Mouse (Mus musculus): ENCODE data around the gene Slc16a12.

Gene Slc16a12

DNA sequence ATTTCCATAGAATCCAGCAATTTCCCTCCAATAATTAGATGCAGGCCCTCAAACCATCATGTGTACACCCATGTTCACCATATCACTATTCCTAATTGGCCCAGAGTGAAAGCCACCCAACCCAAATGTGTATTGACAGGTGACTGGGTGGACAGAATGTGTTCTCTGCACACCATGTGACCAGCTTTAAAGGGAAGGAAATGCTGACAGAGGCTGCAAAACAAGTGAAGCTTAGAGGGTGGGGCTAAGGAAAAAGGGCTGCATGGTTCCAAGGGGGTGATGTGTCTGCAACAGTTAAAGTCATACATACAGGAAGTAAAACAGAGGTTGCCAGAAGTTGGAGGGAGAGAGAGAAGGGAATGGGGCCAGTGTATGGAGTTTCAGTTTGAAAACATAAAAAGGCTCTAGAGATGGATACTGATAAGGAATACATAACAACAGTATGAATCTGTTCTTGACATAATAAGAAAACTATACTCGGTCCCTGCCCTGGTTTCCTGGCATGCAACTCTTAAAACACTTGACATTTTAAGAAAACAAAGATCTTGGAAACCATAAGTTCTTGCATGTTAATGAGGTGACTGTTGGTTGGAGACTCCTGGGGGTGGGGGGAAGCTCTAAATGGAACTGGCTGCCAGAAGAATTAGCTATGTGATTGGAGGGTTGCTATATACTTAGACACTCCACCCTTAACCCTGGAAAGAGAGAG, 20.7 kb downstream of the Slc16a12 start:
- no peak for ATAC-seq (ENCODE audit: low TSS enrichment)

DNA sequence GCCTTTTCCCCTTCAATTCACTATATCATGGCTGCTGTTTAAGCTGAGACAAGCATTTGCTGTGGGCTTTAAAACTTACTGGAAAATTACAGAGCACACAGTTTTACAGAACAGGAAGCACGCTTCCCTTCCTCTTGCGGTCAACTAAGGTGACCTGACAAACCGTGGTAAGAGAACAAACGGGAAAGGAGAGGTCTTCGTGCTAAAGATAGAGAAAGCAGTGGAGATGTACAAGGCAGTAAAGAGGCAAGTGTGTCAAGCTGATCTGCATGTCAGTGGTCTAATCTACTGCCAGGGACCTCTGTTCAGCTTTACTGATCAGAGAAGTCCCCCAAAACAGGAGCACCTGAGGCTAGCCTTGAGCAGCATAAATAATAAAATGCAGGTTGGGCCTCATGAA, 21.7 kb downstream of the Slc16a12 start:
- ATAC-seq (ENCODE audit: low TSS enrichment) = no peak

DNA sequence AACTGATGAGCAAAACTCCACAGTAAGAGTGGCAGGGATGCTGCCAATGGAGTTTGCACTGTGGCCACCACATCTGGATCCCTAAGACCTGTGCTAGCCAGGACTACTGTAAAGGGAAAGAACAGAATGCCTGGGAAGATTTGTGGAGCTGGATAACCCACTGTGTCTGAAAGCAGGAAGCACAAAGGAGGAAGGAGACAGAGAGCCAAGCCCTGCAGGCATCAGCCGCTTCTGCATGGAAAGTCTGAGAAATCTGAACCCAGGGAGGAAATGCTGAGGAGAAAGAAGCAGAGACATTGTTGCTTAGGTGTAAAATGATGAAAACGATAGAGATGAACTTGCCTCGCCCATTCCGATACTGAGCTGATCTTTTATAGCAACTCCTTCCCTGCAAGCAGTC, 22.5 kb downstream of the Slc16a12 start:
- ATAC-seq (ENCODE audit: low TSS enrichment) = no peak

DNA sequence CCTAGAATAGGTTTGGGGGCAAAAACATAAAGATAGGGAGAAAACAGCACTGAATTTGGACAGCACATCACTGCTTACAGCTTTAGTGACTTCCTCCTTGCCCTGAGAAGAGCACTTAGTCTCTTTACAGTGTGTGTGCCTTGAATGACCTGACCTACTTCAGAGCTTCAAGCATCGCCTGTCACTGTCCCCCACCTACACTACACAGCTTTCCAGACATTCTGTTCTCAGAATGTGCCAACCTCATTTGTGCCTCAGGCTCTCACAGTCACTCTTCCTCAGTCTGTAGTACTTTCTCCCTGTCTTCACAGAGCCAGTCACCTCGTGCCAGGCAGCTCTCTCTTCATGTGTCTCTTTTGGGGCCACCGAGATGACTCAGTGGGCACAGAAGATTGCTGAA, 24.5 kb downstream of the Slc16a12 start:
- ATAC-seq (ENCODE audit: low TSS enrichment) = peak; percentile 79

DNA sequence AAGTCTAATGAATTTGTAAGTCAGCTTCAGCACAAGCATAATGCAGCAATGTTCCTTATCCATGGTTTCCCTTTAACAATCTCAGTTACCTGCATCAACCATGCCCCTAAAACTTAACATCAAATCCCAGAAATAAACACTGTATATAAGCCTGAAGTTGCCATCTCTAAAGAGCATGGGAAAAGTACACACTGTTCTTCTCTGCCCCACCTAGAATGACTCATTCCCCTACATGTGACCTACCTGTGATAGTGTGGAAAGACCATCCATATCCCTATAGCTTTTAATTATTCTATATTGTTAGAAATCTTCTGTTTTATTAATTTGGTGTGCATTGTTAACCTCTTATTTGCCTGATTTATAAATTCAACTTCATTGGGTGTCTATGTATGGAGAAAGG, 27.0 kb downstream of the Slc16a12 start:
- no peak for ATAC-seq (ENCODE audit: low TSS enrichment)

DNA sequence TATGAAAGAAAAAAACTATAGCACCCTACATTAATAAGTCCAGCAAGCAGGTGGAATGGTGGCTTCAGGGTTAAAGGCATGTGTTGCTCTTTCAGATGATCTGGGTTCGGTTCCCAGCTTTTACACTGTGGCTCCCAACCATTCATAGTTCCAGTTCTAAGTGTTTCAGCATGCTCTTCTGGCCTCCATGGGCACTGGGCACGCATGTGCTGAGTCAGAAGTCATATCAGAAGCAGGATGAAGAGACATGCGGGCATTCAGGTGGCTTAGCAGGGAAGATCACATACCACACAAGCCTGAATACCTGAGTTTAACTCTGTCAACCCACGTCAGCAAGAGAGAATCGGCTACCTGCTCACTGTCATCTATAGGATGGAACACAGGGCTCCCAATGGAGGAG, 28.1 kb downstream of the Slc16a12 start:
- no peak for ATAC-seq (ENCODE audit: low TSS enrichment)

DNA sequence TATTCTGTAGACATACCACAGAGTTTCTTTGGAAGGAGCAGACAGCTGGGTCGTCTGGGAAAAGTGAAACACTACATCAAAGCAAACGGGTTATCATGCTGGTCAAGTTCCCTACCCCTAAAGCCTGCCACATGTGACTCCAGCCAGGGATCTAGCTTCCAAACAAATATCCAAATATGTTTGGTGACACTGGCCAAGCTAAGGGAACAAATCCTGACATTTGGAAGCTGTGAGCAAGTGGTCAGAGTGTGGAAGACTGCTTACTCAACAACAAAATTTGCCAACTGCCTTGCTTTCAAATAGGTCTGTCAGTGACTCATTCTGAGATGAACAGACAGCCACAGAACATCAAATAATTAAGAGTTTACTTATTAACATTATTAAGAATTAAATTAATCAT, 28.6 kb downstream of the Slc16a12 start:
- no peak for ATAC-seq (ENCODE audit: low TSS enrichment)

DNA sequence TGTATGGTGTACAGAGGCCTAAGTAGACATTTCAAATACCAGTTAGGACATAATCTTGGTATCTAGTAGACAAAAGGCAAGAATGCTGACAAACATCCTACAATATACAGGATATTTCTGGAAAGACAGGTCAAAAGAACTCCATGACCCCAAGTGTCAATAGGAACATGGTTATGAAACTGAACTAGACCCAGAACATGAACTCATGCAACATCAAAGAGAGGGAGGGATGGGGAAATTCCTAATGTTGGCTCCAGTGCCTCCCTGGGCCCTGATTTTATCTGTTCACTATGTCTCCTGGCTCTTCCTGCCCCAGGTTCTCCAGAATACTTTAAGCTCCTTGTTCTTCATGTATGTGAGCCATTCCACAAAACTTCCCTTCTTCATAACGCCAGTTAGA, 31.2 kb downstream of the Slc16a12 start:
- ATAC-seq (ENCODE audit: low TSS enrichment) = no peak

DNA sequence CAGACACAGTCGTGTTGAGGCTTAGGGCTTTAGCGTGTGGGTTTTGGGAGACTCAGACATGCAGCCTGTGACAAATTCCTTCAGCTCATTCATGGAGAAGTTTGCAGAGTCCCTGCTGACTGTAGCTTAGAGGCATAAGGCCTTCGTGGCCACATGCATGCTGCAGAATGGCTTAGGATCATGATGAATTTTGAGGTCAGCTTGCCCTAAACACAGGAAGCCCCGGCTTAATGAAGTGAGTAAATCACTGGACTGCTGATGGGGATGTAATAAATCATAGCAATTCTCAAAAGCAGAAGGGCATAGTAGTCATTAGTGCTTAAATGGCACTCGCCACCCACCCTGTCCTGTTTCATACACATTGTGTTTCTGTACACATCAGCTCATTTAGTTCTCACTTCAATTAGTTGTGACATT, 32.8 kb downstream of the Slc16a12 start:
- no peak for ATAC-seq (ENCODE audit: low TSS enrichment)

DNA sequence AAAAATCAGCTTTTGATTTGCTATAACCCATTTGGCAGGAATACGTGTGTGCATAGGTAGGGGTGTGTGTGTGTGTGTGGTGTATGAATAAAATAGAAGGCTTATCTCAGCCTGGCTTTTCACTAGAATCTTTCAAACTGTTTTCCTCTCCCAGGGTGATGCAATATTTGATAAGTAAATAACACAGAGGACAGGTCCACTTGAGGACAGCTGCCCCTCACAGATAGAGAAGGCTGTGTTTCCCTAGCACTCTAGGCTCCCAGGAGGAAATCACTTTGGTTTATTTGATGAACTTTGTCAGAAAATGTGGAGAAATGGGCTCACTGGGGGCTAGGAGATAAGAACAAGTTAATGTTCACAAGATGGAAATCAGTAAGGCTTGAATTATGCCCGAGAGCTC, 35.0 kb downstream of the Slc16a12 start:
- ATAC-seq (ENCODE audit: low TSS enrichment) = no peak

DNA sequence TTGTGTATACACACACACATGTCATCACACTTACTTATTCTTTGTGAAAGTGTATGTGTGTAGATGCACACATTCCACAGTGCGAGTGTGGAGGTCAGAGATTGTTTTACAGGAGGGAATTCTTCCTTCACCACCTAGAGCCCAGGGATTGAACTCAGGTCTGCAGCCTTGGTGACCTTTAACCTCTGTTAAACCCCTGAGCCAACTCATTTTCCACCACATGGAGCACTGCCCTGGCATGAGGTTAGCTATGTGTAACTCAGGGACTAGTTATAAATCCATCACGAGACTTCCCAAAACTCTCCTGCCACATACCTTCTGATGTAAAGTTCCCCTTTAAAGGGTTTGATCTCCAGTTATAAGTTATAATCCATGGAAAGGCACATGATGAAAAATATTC, 38.9 kb downstream of the Slc16a12 start:
- ATAC-seq (ENCODE audit: low TSS enrichment) = no peak

DNA sequence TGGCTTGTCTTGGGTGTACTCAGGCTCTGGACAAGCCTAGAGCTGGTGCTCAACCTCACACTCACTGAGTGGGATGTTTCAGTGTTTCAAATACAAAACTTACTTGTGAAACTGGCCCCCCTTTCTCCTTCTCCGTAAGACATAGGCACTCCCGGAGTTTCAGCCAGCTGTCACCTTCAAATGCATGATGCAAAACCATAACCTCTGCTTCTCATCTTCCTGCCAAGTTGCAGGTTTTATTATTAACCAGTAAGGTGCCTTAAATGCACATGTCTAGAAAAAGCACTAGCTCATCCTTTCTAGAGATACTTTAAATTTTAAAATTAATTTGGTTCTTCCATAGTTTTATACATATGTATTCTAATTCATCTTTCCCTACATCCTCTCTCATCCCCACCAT, 39.5 kb downstream of the Slc16a12 start:
- no peak for ATAC-seq (ENCODE audit: low TSS enrichment)

DNA sequence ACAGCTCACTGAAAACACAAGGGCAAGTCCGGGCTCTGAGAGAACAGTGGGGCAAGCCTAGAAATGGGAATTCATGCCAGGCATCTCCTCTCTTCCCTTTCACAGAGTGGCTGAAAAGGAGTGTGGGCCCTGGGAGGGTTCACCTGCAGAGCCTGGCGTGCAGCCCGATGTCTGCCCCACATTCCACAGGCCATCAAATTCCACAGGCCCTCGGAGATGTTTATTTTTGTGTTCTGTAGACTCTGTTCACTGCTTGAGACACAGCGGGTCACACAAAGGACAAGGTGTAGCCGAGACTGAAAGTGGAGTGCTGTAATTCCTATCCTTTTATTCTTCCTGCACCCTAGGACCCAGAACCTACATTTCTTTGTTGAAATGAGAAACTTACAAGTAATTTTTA, 40.8 kb downstream of the Slc16a12 start:
- ATAC-seq (ENCODE audit: low TSS enrichment) = no peak

DNA sequence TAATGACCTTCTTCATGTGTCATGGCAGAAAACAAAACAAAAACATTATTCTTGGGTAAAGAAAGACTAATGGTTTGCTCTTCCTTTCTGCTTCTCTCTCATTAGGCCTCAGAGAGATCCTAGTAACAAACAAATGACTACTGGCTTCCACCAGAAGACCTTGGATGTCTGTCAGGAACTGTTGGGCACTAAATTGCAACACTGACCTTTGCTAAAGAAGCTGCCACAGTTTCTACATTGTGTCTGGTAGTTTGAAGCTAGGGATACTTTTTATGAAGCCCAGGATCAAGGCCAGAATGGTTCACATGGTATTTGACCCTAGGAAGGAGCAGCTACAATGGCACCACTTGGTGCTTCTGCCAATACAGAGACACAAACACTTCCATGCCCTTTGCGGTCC, 41.9 kb downstream of the Slc16a12 start:
- no peak for ATAC-seq (ENCODE audit: low TSS enrichment)

DNA sequence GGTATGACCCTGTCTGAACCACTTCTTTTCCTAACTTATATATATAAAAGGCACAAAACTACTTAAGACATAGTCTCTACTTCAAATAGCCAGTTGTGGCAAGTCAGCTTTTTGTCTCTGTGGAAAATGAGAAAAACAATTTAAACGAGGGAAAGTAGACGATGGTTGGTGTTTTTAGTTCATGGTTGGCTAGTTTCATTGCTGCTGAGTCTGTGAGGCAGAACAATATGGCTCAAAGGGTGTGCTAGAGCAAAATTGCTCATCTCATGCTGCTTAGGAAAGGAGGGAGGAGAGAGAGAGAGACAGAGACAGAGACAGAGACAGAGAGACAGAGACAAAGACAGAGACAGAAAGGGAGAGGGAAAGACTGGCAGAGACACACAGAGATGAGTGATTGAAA, 47.8 kb downstream of the Slc16a12 start:
- no peak for ATAC-seq (ENCODE audit: low TSS enrichment)

DNA sequence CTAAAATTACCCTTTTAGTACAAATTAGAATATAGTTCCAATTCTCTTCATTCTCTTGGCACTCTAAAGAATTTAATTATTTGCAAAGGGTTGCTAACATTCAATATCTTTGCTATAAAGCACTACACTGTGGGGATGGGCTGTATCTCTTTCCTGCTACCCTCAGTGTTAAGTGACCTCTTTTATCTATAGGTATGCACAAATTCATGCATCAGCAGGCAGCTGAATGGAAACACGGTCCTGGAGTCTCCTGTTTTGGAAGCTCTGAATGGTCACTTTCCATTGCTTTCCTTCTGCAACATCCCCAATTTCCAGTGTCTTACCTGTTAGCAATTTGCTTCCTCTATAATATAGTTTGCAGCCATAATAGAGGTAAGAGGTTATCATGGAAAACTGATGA, 48.2 kb downstream of the Slc16a12 start:
- no peak for ATAC-seq (ENCODE audit: low TSS enrichment)

DNA sequence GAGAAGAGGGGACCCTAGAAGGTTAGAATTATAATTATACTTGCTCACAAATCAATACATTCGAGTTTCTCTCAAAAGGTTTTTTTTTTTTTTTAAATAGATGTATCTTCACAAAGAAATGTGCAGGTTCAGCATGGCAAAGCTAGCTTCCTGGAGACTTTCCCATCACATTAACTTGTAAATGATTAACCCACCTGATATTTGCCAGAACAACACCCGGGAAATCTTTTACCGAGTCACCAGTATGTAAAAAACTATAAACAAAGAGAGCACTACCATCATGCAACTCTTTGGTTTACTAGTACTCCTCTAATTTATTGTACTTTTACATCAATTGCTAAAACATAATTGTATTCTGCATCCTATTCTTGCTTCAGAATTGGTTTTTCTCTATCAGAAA, 48.7 kb downstream of the Slc16a12 start:
- no peak for ATAC-seq (ENCODE audit: low TSS enrichment)

DNA sequence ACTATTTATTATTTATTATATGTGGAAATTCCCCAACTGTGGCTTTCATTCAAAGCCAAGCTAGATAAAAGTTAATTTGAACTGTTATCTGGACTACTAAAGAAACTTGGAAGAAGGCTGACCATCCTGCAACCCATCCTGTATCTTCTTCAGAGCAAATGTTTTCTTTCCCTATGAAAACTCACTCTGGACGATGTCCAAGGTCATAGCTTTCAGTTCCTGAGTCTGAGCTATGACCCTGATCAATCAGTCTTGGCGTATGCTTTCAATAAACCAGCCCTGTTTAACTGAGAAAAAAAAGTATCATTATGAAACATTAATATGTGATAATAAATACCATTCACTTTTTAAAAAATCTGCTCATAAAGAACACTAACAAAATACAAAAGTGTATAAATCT, 49.6 kb downstream of the Slc16a12 start:
- no peak for ATAC-seq (ENCODE audit: low TSS enrichment)

DNA sequence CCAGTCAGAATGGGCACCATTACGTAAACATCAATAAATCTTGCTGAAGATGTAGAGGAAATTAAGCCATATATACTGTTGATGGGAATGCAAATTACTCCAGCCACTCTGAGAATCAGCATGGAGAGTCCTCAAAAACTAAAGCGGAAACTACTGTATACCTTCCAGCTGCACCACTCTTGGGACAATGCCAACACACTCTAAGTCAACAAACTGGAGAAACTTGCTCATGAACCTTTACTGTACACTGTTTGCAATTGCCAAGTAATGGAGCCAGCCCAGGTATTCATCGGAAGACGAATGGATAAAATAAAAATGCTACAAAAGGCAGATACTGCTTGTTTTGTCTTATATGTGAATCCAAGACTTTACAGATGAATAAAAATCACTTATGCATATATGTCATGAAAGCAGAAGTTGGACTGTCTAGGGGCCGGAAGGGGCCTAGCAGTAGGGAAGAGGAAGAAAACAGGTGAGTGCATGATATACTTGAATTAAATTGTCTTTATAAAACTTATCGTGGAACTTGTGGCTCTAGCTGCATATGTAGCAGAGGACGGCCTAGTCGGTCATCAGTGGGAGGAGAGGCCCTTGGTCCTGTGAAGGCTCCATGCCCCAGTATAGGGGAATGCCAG, 50.6 kb downstream of the Slc16a12 start:
- ATAC-seq (ENCODE audit: low TSS enrichment) = no peak

DNA sequence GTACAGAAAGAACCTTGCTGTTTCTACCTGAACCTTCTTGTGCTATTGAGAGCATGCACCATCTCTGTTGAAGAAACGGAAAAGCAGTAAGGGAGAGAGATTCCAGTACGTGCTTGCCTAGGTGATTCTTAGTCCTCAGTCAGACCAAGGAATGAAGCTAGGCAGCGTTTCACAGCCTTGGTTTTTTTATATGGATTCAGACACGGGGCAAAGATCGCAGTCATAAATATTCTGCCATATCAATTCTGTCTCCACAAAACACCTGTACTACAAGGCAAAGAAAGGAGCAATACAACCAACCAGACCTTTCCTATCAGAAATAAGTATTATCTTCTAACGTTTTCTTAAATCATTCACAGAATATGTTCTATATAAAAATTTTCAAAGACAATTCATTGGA, 55.7 kb downstream of the Slc16a12 start:
- ATAC-seq (ENCODE audit: low TSS enrichment) = no peak

DNA sequence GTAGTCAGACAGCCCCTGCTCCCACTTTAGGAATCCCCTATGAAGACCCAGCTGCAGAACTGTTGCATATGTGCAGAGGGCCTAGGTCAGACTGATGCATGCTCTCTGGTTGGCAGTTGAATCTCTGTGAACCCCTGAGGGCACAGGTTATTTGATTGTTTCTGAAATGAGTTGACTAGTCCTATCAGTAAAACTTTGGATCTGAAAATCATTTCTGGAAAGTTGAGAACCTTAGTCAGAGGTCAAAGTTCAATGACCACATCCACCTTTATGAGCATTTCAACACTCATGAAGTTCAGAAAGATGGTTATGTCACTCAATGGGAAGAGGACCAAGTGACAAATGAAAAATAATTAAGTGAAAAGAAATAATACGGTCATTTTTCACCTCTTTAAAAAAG, 61.6 kb downstream of the Slc16a12 start:
- ATAC-seq (ENCODE audit: low TSS enrichment) = no peak

DNA sequence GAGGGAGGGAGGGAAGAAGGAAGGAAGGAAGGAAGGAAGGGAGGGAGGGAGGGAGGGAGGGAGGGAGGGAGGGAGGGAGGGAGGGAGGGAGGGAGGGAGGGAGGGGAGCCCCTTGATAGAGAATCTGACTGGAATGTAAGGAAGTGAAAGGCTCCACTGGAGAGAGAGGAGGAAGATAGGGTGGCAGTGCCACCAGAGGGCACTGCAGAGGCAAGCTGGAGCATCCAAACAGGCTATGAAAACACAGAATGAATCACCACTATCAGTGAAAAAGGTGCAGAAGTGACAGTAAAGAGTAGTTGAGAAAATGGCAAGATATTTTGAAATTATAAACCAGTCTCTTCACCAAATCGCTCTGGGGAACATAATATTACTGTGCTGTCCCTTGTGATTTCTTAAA, 62.2 kb downstream of the Slc16a12 start:
- peak; percentile 93 for ATAC-seq (ENCODE audit: low TSS enrichment)

DNA sequence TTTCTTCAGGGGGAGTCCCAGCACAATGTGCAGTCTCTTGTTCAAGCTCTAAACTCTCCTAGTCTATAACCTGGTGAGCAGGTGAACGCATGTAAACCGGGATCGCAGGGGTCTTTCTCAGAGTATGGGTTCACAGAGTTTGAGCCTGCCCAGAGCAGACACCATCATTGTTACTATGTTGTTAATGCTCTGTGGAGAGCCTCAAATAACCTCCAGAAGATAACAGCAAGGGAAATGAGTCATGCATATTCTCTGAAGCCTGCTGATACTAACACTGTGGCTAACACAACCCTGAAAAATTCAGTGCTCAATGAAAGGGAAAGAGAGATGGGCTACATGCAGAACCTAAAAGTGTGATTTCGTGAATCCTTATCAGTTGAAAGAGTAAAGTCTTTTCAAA, 68.7 kb downstream of the Slc16a12 start:
- ATAC-seq (ENCODE audit: low TSS enrichment) = no peak

DNA sequence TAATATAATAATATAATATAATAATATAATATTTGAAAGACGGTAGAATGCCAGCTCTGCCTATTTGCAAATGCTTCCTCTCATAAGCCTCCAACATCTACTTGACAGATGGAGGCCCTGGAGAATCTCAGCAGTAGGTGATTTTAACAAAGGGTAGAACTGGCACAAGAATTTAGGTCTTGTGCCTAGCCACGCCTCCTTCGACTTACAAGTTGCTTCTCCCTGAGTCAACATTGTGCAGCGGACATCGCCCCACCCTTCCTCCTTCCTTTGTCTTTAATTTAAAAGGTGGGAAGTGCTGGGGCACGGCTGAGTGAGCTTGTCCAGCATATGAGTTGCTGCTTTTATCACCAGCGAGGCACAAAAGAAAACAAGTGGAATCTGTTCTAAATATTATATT, 73.6 kb downstream of the Slc16a12 start:
- no peak for ATAC-seq (ENCODE audit: low TSS enrichment)

Data from frontal cortex, adult (tissue).